Mouse (Mus musculus): ENCODE measurements around the gene Gm48551.

DNA sequence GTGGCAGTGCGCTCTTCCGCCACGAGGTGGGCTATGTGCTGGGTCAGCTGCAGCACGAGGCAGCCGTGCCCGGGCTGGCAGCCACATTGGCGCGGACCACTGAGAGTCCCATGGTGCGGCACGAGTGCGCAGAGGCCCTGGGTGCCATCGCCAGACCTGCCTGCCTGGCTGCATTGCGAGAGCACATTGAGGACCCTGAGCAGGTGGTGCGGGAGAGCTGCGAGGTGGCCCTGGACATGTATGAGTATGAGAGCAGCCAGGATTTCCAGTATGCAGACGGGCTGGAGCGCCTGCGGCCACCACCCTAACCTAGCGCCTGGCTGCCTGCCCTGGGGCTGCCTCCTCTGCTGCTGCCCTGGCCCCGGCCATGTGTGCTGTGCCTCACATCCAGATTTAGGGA, 3.5 kb downstream of the Gm48551 start:
- no peak for TF ChIP-seq CTCF (conservative IDR thresholded peaks at IDR 0.05; ENCODE audit: insufficient read depth, insufficient read length, low read depth, low read length)
- TF ChIP-seq POLR2A (IDR thresholded peaks at IDR 0.05; ENCODE audit: low read depth, low read length): no peak
